Mouse (Mus musculus) lung, adult 2 months (tissue): Measurements from ENCODE around the gene Mrpl39.

ENCODE experiments used
- CTCF ChIP-seq: fragments of 200-500 bp; IDR thresholded peaks from 2 replicates; pipeline ENCODE4 v1.5.1; 2011; ENCODE audit warnings: mild to moderate bottlenecking, low read length, control low read depth; ENCODE audit not compliant: insufficient read depth
- POLR2A ChIP-seq: fragments of 200-500 bp; IDR thresholded peaks from 2 replicates; pipeline ENCODE4 v1.6.1; 2011; ENCODE audit warnings: low read depth, mild to moderate bottlenecking, control low read depth, low read length, borderline replicate concordance; ENCODE audit errors: extremely low read depth

DNA sequence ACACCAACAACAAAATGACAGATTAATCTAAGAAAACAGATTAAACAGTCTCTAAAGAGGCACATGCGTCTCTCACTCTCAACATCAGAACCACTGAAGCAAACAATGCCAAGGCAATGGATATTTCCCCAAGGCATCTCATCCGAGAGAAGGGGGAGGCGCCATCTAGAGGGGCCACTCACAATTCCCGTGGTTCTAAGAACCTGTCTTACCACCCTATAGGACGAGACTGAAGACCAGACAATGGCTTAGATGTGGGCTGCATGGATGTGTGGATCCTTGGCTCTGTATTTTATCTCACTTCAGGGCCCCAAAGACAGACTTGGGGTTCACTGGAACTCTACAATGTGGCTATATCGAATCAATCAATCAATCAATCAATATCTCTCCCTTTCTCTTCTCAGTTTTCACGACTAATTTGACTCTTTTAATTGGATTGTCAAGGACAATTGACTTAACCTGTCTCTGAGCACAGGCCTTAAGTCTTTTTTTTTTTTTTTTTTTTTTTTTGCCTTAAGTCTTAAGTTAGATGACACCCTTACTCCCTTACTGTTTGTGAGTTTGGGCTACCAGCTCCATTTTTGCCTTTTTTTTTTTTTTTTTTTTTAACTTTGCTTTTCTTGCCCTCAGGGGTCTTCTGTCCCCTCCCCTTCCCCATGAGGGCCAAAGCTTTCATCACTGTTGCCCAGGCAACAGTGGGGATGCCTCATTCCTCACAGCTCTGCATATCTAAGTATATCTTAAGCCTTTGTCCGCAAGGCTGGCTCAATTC, 37.1 kb upstream of the Mrpl39 start:
- TF ChIP-seq POLR2A (no peak), CTCF (no peak)
